Mouse (Mus musculus): ENCODE results near the gene Ephx3.
"Not testable (repeated sequence)": the region's sequence is repeated elsewhere in the genome, so short reads cannot be mapped to it uniquely, and the experiment has no call there.

DNA sequence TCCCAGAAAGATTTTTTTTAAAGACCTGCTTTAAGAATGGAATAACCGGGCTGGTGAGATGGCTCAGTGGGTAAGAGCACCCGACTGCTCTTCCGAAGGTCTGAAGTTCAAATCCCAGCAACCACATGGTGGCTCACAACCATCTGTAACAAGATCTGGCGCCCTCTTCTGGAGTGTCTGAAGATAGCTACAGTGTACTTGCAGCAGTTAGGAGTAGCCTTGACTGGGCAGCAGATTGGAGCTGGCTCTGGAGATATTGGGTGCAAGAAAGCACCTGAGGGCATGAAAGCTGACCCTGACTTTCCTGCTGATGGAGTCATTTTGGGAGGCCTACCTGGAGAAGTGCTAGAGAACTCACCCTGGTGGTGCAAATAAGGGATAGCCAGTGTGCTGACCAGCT is 26.2 kb upstream of the Ephx3 start:
- not testable (repeated sequence) for TF ChIP-seq POLR2AphosphoS2 (IDR thresholded peaks at IDR 0.05; ENCODE audit: low read length); MEF2A (IDR thresholded peaks at IDR 0.05; ENCODE audit: extremely low read depth, insufficient replicate concordance, low read depth, low read length, poor library complexity, severe bottlenecking); GABPA (IDR thresholded peaks at IDR 0.05; ENCODE audit: low read depth, low read length); GATA1 (IDR thresholded peaks at IDR 0.05; ENCODE audit: low read depth, low read length); USF2 (IDR thresholded peaks at IDR 0.05; ENCODE audit: borderline replicate concordance in 1 of 2, insufficient read depth in 1 of 2, low read depth in 1 of 2, low read length in 2 of 2); MAX (IDR thresholded peaks at IDR 0.05; ENCODE audit: low read length); EP300 (IDR thresholded peaks at IDR 0.05; ENCODE audit: low read depth in 1 of 2, low read length in 2 of 2); ZNF384 (IDR thresholded peaks at IDR 0.05; ENCODE audit: low read depth, low read length)
- peak in 2 of 3 experiments; percentile 42 to 50; a peak in 4 of 6 replicates for TF ChIP-seq CTCF (IDR thresholded peaks at IDR 0.05 in 2 of 3, conservative IDR thresholded peaks at IDR 0.05 in 1 of 3; ENCODE audit: control insufficient read depth in 1 of 3, insufficient read depth in 1 of 3, low read depth in 2 of 3, low read length in 3 of 3, poor library complexity in 1 of 3, severe bottlenecking in 1 of 3)

Measured in MEL (cell line).